9 mouse cellular contexts compared by ENCODE assay signal in the genomic region with DNA sequence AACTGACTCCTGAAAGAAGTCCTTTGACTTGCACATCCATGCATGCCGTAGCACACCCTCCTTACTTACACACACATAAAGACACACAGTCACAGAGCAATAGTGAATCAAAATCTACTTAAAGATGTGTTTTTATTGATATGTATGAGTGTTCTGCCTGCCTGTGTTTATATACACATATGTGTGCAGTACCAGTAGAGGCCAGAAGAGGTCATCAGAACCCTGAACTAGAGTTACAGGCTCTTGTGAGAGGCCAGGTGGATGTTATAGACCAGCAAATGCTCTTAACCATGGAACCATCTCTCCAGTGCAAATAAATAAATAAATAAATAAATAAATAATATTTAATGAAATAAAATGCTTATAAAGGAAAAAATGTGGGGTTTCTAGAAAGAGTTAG.
A peak's percentile ranks its signal among the peaks of the same experiment; 100 is the strongest.
DNase-seq lines count a peak whose midpoint lies in the region; ATAC-seq and TF ChIP-seq lines count a peak whose summit lies in the region.
"Had no signal": no experiment of that assay in that cellular context is flagged by ENCODE, and none has a peak within 500 bp of the region (broad histone marks: within the 10 kb centered on the region; RNA-seq: fewer than 3 reads in every experiment).

No protein-coding gene starts in this region.

- H3K9me3 ChIP-seq in forebrain, postnatal 0 days (ENCODE audit: low read length) = no peaks in the 10 kb centered on the region
- no peaks in the 10 kb centered on the region for H3K9me3 ChIP-seq in forebrain, embryonic 15.5 days
- no peaks in the 10 kb centered on the region for H3K9me3 ChIP-seq in neural tube, embryonic 11.5 days (ENCODE audit: control insufficient read depth, low read length)
- H3K9me3 ChIP-seq in neural tube, embryonic 15.5 days (replicated peaks) = no peaks in the 10 kb centered on the region

- WGBS in forebrain, postnatal 0 days = 100% methylated on average over 1 of the region's 1 CpGs
- WGBS in forebrain, embryonic 15.5 days = 97% methylated on average over 1 of the region's 1 CpGs
- WGBS in neural tube, embryonic 11.5 days = 97% methylated on average over 1 of the region's 1 CpGs
- 100% methylated on average over 1 of the region's 1 CpGs for WGBS in neural tube, embryonic 15.5 days

- H3K27ac ChIP-seq in forebrain, postnatal 0 days (ENCODE audit: low read depth, low read length) = no peak overlapping the region
- H3K27ac ChIP-seq in forebrain, embryonic 15.5 days (replicated peaks) = no peak overlapping the region
- no peak overlapping the region for H3K27ac ChIP-seq in neural tube, embryonic 11.5 days (ENCODE audit: low read depth, low read length)
- no peak overlapping the region for H3K27ac ChIP-seq in neural tube, embryonic 15.5 days (replicated peaks)
- H3K27ac ChIP-seq: neural tube, embryonic 13.5 days had no signal

- H3K4me3 ChIP-seq in forebrain, postnatal 0 days (ENCODE audit: low read depth, low read length) = no peak overlapping the region
- H3K4me3 ChIP-seq in forebrain, embryonic 15.5 days = no peak overlapping the region
- no peak overlapping the region for H3K4me3 ChIP-seq in neural tube, embryonic 11.5 days (ENCODE audit: low read depth, low read length)
- H3K4me3 ChIP-seq in neural tube, embryonic 15.5 days (replicated peaks) = no peak overlapping the region
- H3K4me3 ChIP-seq: neural tube, embryonic 13.5 days had no signal

- intact Hi-C loops in gastrocnemius, postnatal 36 days (cut with DNase I) = no loop called here

- peak; percentile 20 for DNase-seq in forebrain, postnatal 0 days
- peak; percentile 41 for DNase-seq in neural tube, embryonic 11.5 days (ENCODE audit: low spot score)
- peak; percentile 44 for DNase-seq in hindlimb bud, embryonic 11.5 days (ENCODE audit: extremely low spot score, low read depth, low spot score)
- peak; percentile 34 for DNase-seq in spleen, adult 12 weeks (ENCODE audit: low spot score)
- no peak for DNase-seq in neural tube, embryonic 10.5 days (ENCODE audit: extremely low spot score, low spot score)
- no peak for DNase-seq in gastrocnemius, postnatal 36 days

- no peak overlapping the region for H3K4me2 ChIP-seq in forebrain, postnatal 0 days (ENCODE audit: low read depth)
- no peak overlapping the region for H3K4me2 ChIP-seq in forebrain, embryonic 15.5 days (replicated peaks)
- H3K4me2 ChIP-seq in neural tube, embryonic 11.5 days (ENCODE audit: low read depth) = no peak overlapping the region
- no peak overlapping the region for H3K4me2 ChIP-seq in neural tube, embryonic 15.5 days
- H3K4me2 ChIP-seq: neural tube, embryonic 13.5 days had no signal

- ATAC-seq in forebrain, postnatal 0 days = no peak
- no peak for ATAC-seq in forebrain, embryonic 15.5 days (replicated peaks)
- no peak for ATAC-seq in neural tube, embryonic 11.5 days (ENCODE audit: insufficient read depth, low FRiP score, low TSS enrichment)
- no peak for ATAC-seq in neural tube, embryonic 15.5 days (ENCODE audit: low FRiP score)

- H3K4me1 ChIP-seq in forebrain, postnatal 0 days (ENCODE audit: insufficient read depth) = no peaks in the 10 kb centered on the region
- no peaks in the 10 kb centered on the region for H3K4me1 ChIP-seq in forebrain, embryonic 15.5 days
- no peaks in the 10 kb centered on the region for H3K4me1 ChIP-seq in neural tube, embryonic 11.5 days (ENCODE audit: control insufficient read depth, insufficient read depth, low read length)
- H3K4me1 ChIP-seq in neural tube, embryonic 15.5 days = no peaks in the 10 kb centered on the region
- H3K4me1 ChIP-seq: neural tube, embryonic 13.5 days had no signal

- H3K9ac ChIP-seq in forebrain, postnatal 0 days = no peak overlapping the region
- H3K9ac ChIP-seq in forebrain, embryonic 15.5 days (replicated peaks) = no peak overlapping the region
- no peak overlapping the region for H3K9ac ChIP-seq in neural tube, embryonic 11.5 days (ENCODE audit: low read length)
- no peak overlapping the region for H3K9ac ChIP-seq in neural tube, embryonic 15.5 days (replicated peaks)
- H3K9ac ChIP-seq: neural tube, embryonic 13.5 days had no signal

- no peaks in the 10 kb centered on the region for H3K36me3 ChIP-seq in forebrain, postnatal 0 days (ENCODE audit: insufficient read depth)
- no peaks in the 10 kb centered on the region for H3K36me3 ChIP-seq in forebrain, embryonic 15.5 days
- H3K36me3 ChIP-seq in neural tube, embryonic 11.5 days (ENCODE audit: control insufficient read depth, insufficient read depth, low read length) = no peaks in the 10 kb centered on the region
- no peaks in the 10 kb centered on the region for H3K36me3 ChIP-seq in neural tube, embryonic 15.5 days
- H3K36me3 ChIP-seq: neural tube, embryonic 13.5 days had no signal

- no peaks in the 10 kb centered on the region for H3K27me3 ChIP-seq in forebrain, postnatal 0 days (ENCODE audit: insufficient read depth, low read length)
- no peaks in the 10 kb centered on the region for H3K27me3 ChIP-seq in forebrain, embryonic 15.5 days
- no peaks in the 10 kb centered on the region for H3K27me3 ChIP-seq in neural tube, embryonic 11.5 days (ENCODE audit: control insufficient read depth, insufficient read depth, low read length)
- H3K27me3 ChIP-seq in neural tube, embryonic 15.5 days (replicated peaks) = no peaks in the 10 kb centered on the region
- H3K27me3 ChIP-seq: neural tube, embryonic 13.5 days had no signal

- peak; percentile 61 for TF ChIP-seq CTCF in forebrain, postnatal 0 days (IDR thresholded peaks at IDR 0.05; ENCODE audit: low read depth)

Comparison
In these comparisons a context has a peak if more than half of its experiments do, and no peak if none do; other contexts are left out.
1. DNase-seq: peak in forebrain, postnatal 0 days (single experiment), neural tube, embryonic 11.5 days (single experiment), hindlimb bud, embryonic 11.5 days (single experiment) and spleen, adult 12 weeks (single experiment); none in neural tube, embryonic 10.5 days (single experiment) and gastrocnemius, postnatal 36 days (0 of 2).